Mouse (Mus musculus): ENCODE measurements around the gene Snapc3.

GRCm38 (mm10) chr4:83514183-83514582 is 96.7 kb downstream of the Snapc3 start:
- no peak for TF ChIP-seq CTCF (conservative IDR thresholded peaks at IDR 0.05 in 1 of 2, IDR thresholded peaks at IDR 0.05 in 1 of 2; ENCODE audit: low read depth in 2 of 2, low read length in 2 of 2)
- TF ChIP-seq NRF1 (IDR thresholded peaks at IDR 0.05; ENCODE audit: low read depth, low read length), result no peak
- no peak for TF ChIP-seq TCF12 (IDR thresholded peaks at IDR 0.05; ENCODE audit: low read depth, low read length)

All from CH12.LX (cell line).